Mouse (Mus musculus) E14TG2a.4 (cell line): ENCODE measurements at regions not wholly inside any gene's neighbourhood (a gene's known extent, or its start where the extent isn't known, plus 50 kb on each side); places are given as distances from the start of the nearest gene placed in this dataset.

Experiments
- CTCF ChIP-seq: conservative IDR thresholded peaks from 2 replicates; pipeline ENCODE4 v1.5.1; 2014; ENCODE audit warnings: low read length
- POU5F1 ChIP-seq: IDR thresholded peaks from 2 replicates; pipeline ENCODE4 v1.6.1; 2014; ENCODE audit warnings: low read length, borderline replicate concordance

DNA sequence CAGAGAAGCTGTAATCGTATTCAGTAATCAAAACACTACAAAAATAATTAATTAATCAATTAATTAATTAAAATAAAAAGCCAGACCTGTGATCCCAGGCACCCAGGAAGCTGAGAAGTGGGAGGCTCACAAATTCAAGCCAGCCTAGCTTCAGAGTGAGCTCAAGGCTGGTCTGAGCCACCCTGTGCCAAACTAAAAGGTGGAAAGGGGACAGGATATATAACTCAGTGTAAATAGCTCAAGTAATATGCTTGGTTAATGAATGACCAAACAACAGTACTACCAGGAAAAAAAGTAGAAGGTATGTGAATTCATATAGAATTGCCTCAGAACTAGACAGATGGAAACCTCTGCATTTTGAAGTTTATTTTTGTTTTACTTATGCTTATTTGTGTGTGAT is 321.2 kb downstream of the Rbm26 start:
- TF ChIP-seq CTCF (no peak), POU5F1 (no peak)
